Mouse (Mus musculus): Measurements from ENCODE around the gene Bcl11b.

Gene Bcl11b

DNA sequence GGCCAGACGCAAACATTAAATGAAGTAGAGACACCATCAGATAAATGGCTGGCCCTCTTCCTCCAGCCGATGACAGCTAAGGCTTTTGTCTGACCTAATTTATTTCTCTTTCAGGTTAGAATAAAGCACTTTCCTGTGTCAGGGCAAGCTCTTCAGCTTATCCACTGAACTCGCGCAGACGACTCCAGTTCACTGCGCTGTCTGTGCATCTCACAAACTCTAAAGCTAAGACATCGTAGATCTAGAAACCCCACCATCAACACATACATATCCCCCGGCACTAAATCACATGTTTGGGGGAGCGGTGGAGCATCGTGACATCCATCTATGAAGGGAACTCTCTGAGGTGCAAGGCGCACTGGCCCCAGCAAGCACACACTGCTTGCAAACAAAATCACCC lies 5.5 kb downstream of the Bcl11b start:
- no peak for DNase-seq

DNA sequence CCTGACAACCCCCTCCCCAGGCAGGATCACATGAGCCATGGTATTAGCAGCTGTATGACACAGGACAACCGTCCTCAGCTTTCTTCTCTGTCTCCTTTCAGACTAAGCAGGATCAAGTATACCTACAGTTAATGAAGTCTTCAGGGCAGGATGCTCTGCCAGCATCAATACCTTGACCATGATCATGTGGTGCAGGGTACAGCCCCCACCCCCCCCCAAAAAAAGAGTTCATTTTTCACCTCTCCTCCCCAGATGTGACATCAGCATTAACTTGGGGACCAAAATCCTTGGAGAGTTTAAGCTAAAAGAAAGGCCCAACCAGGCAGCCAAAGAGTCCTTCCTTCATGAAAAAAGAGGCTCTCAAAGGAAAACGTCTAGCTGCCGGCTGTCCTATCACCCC lies 6.2 kb downstream of the Bcl11b start:
- no peak for DNase-seq

DNA sequence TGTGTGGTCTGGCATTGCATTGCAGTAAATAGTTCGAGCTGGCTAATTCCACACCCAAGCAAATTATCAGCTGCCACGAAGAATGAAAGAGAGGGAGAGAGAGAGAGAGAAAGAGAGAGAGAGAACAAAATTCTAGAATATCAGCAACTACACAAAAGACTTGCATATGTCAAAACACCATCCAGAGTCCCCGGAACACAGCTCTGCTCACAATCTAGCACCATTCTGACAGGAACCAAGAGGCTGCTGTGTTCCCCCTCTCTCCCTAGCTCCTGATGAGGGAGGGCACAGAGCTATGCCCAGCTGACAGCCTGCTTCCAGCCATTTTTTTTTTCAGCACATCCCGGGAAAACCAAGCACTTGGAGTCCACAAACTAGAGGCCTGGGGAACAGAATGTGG lies 6.6 kb downstream of the Bcl11b start:
- no peak for DNase-seq

DNA sequence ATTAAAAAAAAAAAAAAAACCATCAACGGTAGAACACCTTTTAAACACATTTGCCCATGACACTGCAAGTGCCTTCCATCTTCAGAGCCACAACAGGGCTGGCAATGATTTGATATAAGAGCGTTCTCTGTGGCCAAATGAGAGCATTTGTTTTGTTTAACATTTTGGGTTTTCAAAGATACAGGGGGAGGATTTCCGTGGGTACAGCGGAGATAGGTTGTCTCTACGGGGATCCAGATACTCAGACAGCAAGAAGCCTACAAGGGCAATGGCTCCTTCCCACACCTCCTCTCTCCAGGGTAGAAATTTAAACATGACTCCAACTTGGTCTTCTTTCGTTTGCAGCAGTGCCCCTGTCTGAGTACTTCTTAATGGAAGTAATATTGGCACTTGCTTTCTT lies 7.2 kb downstream of the Bcl11b start:
- DNase-seq = no peak

DNA sequence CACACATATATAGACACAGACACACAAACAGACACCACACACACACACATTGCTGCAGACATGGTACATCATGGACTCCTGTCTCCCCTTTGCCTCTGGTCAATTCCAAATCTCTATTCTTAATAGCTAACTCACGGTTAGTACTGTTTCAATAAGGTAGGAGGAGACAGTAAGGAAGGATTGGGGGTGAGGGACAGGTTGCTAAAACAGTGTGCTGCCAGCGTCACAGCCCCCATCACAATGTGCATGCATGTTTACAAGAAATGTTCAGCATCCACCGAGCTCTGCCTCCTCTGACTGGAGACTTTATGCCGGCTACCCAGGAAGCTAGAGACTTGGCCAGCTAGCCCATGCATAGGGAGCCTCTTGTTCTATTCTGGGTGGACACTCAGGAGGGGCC lies 9.0 kb downstream of the Bcl11b start:
- DNase-seq = no peak

DNA sequence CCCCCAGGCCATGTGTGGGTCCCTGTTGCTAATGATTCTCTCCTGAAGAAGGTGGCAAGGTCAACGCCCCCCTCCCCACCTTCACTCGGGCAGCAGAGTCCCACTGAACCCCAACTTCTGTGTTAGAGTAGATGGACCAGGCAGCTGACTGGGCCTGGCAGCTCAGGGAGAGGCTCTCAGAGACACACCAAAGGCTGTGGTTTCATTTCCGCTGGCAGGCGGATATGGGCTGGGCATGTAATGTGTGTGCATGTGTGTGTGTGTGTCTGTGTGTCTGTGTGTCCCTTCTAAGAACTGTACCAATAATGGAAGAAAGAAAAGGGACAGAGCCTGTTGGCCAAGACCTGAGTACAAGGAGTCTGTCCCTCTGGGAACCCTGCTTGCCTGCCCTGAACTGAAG lies 10.4 kb downstream of the Bcl11b start:
- DNase-seq = no peak

- no peak for DNase-seq
Measured at GRCm38 (mm10) chr12:107991191-107991590, 12.2 kb downstream of the Bcl11b start.

DNA sequence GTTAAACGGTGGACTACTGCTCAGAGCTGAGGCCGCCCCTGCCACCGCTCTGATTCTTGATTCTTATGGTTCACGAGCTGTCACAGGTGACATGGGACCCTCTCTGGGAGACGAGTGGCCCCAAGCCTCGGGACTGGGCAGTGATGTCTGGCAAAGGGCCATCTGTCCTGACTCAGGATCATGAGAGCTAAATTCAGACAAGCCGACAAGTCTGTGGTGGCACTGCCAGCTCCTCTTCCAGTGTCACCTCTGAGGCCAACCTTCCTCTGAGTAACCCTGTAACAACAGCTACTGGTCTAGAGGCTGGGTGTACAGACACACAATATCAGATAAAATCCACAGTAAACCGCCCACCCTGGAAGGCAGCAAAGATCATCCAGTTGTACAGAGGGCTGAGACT lies 20.2 kb downstream of the Bcl11b start:
- no peak for DNase-seq

- no peak for DNase-seq
Measured at GRCm38 (mm10) chr12:107982306-107982705, 21.1 kb downstream of the Bcl11b start.

DNA sequence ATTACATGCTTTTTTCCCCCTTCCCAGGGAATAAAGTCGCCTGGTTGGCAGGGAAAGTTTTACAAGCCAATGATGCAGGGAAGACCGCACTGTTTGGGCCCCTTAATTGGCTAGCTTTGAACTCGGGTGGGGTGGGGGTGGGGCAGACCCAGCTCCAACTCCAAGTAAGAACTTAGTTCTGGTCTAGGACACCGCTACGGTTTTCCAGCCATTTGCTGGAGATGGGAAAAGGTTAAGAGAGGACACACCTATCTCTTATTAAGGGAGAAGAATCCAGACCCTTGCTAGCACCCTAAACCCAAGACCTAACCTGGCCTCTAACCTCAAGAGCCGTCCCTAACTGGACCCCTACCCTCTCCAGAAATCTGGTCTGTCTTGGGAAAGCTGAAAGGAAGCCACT lies 22.2 kb downstream of the Bcl11b start:
- DNase-seq = no peak

DNA sequence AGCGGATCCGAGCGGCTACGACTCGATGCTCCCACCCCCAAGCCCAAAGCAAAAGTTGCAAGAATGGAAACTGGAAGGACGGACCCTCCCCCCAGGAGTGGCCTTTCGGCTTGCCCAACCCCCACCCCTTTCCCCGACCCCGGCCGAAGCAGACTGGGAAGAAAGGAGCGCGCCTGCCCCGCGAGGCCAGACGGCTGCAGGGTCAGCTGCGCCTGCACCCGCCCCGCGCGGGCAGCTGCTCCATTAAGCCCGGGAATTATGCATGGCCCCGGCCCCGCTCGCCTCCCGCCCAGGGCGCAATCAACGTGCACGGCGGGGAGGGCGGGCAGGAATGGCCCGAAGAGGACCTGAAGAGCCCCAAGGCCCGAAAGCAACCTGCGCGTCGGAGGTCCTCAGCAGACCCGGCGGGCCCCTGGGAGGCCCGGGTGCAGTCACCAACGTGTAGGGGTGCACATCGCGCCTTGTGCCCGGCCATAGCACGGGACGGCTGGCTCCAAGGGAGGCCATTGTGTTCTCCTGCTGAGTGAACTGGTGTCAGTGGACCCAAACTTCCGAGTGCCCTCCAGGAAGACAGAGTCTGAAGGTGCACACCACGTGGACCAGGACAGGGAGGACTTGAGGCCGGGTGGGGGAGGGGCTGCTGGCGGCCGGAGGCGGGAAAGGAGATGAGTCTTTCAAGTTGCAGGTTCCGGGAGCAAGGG lies 23.0 kb downstream of the Bcl11b start:
- no peak for DNase-seq

DNA sequence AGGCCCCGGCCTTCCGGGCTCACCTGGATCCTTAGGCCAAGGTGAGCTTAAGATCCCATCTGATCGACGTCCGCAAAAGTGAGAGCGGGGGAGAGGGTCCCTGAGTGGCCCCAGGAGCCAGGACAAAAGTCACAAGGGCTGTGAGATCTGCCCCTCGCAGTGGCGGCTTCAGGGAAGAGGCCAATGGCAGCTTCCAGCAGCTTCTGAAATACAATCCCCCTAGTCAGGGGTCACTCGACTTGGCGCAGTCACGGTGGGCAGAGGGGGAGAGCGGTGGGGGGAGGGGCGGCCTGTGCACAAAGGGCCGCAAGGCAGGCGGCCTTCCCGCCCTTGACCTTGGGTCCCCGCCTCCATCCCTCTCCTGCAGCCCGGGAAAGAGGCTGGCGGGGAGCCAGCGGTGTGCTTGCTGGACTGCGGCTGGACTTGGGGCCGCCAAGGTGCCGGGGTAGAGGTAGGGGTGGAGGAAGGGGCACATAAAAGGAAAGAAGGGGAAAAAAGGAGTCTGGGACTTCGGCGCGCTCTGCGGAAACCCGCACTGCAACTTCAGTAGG lies 23.6 kb downstream of the Bcl11b start:
- no peak for DNase-seq

DNA sequence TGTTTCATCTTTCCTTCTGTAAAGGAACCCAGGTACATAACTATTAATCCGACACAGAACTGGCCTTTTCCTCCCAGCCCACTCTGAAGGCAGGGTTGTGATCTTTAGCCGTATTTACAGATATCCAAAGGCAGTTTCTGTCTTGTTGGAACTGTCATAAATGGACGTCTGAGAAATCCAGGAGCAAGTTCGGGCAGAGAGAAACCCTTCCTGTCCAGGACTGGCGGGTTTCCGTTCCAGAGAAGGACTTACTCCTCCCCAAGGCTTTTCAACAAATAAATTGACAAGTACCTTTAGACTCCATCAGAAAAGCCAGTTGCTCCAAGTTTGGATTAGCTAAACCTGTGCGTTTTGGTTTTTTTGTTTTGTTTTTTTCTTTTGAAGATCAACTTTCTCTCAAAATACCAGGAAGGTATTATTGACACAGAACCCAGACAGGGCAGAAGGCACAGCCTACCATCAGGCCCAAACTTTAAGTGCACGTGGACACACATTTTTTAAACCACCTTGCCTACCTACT lies 24.6 kb downstream of the Bcl11b start:
- no peak for DNase-seq

- no peak for DNase-seq
Measured at GRCm38 (mm10) chr12:107978063-107978462, 25.3 kb downstream of the Bcl11b start.

GRCm38 (mm10) chr12:107977534-107977933 lies 25.9 kb downstream of the Bcl11b start:
- DNase-seq = no peak

DNA sequence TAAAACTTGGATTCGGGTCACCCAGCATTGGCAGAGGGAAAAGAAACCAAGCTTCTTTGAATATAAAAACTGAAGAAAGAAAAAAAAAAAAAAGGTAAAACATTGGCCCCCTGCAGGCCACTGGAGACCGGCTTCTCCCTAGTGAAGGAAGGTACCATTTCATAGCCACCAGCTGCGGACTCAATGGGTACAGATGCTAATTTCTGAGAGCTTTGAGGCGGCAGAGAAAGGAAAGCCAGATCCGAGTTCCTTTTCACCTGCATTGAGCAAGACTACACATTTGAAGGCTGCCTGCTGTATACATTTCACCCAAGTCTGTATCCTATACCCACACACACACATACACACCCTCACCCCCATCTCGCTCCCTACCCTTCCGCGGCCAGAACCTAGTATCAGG lies 26.3 kb downstream of the Bcl11b start:
- DNase-seq = no peak

DNA sequence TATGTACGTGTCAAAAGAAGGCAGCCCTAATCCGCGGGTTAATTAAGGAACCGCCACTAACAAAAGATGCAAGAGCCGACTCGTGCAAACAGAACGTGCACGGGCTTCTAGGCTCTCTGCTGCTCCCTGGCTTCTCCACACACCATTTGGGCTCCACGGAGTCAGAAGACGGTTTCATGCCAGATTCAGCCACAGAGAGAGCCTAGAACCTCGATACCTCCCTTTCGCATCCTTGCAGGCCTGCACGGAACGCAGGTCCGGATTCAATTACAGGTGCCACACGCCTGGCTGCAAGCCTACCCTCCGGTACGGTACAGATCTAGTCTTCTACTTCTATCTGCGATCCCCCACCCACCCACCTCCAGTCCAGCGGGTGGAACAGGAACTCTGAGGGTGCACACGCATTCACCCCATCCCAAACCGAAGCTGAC lies 26.8 kb downstream of the Bcl11b start:
- DNase-seq = no peak

GRCm38 (mm10) chr12:107975897-107976570 lies 27.4 kb downstream of the Bcl11b start:
- DNase-seq = no peak

- no peak for DNase-seq
Measured at GRCm38 (mm10) chr12:107975479-107975896, 27.9 kb downstream of the Bcl11b start.

DNA sequence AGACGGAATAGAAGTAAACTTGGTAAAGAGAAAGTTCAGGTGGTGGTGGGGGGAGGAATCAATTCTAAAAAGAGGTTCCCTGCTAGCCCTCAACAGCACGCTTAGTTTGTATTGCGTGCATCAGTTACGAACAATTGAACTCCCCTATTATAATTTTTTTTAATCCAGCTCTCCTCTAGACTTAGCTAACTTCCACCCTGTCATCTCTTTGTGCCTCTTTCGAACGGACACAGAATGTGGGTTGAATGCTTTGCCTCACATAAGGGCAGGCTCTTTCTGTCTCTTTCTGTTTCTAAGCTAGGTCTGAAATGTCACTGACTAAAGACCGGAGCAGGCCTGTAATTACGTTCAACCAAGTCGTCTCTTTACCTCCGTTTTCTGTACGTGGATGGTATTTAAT lies 28.9 kb downstream of the Bcl11b start:
- no peak for DNase-seq

- DNase-seq = no peak
Measured at GRCm38 (mm10) chr12:107973556-107974140, 29.8 kb downstream of the Bcl11b start.

DNA sequence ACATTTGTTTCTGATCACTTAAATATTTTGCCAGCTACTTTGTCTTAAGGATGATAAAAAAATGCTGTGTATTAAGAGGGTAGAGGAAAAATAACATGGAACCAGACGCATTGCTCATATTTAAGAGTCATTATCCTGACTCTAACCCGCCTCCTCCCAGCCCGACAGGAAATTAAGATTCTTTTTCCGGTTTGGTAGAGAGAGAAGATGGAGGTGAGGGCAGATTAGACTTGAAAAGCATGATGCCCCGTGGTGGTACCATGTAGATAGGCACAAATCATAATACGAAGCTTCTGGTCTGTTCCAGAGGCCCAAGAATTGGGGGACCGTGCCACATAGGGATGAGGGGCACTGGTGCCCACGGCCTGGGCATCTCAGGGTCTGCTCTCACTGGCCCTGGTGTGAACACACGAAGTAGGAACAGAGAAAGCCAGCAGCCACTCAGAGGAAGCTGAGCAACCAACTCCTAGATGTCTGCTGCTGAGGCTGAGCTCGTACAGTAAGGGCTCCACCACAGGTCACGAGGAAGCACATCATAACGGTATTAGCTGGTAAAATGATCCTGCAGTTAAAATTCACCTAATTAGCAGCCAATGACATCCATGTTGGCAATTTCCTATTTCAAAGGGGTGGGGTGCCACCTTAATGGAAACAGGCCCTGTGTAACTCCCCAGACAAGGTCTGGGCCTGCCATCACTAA lies 32.2 kb downstream of the Bcl11b start:
- DNase-seq = no peak

- DNase-seq = no peak
Measured at GRCm38 (mm10) chr12:107970637-107971036, 32.8 kb downstream of the Bcl11b start.

All from right cerebral cortex, postnatal 14 days (tissue).